9 mouse cellular contexts compared by ENCODE assay signal in genomic region chr8:124265798-124266197, GRCm38 (mm10). TPM values are rescaled to one million over a fixed set of nuclear protein-coding genes. Genes with fewer than 3 reads are reported as not detected.
DNase-seq lines count a peak whose midpoint lies in the region; TF ChIP-seq lines count a peak whose summit lies in the region.
"Had no signal": no experiment of that assay in that cellular context is flagged by ENCODE, and none has a peak within 500 bp of the region (broad histone marks: within the 10 kb centered on the region; RNA-seq: fewer than 3 reads in every experiment).

No protein-coding gene starts in this region.

- no peak for TF ChIP-seq POLR2A in cerebellum, adult 2 months (IDR thresholded peaks at IDR 0.05; ENCODE audit: borderline replicate concordance, insufficient read depth, low read length)

- H3K4me3 ChIP-seq in cerebellum, adult 2 months (replicated peaks; ENCODE audit: insufficient read depth, low read depth, low read length) = no peak overlapping the region
- H3K4me3 ChIP-seq: embryonic facial prominence, embryonic 13.5 days had no signal

- DNase-seq in adrenal gland, adult 2 months = peak; percentile 59
- DNase-seq in adrenal gland, adult 18-20 months (ENCODE audit: low spot score in 2 of 2) = no peak
- DNase-seq in 3134 (ENCODE audit: extremely low read depth, insufficient read length, low spot score) (peak; percentile 78), liver (peak; percentile 61)
- peak; percentile 98 for DNase-seq in heart, adult 11 months
- no peak for DNase-seq in cerebellum, adult 2 months
- no peak for DNase-seq in spleen, postnatal 4 days (ENCODE audit: low spot score in 2 of 2)
- no peak for DNase-seq in ovary, adult 18-20 months (ENCODE audit: low spot score)

- 66% methylated on average over 8 of the region's 8 CpGs for WGBS in cerebellum, adult 2 months

- no peaks in the 10 kb centered on the region for H3K27me3 ChIP-seq in cerebellum, adult 2 months (ENCODE audit: control insufficient read depth, insufficient read depth, low read length)
- H3K27me3 ChIP-seq: embryonic facial prominence, embryonic 13.5 days had no signal

- TF ChIP-seq CTCF in cerebellum, adult 2 months (IDR thresholded peaks at IDR 0.05; ENCODE audit: borderline replicate concordance, insufficient read depth, low read depth, low read length) = no peak

- no peak overlapping the region for H3K27ac ChIP-seq in cerebellum, adult 2 months (ENCODE audit: insufficient read depth, low read length)
- H3K27ac ChIP-seq: embryonic facial prominence, embryonic 13.5 days had no signal

- peaks cover 46% of the 10 kb centered on the region for H3K4me1 ChIP-seq in cerebellum, adult 2 months (ENCODE audit: control insufficient read depth, insufficient read depth, low read length)

RNA-seq across cellular contexts. Expression of gene Galnt2, which starts 34.6 kb away (rescaled TPM):
- 10 to 100 TPM; 46.9 to 64.0 TPM for total RNA-seq in adrenal gland, adult 2 months (2021)
- polyA plus RNA-seq in adrenal gland, adult 2 months (2012; rRNA removed) = 11.1 and 11.4 TPM in 2 replicates
- total RNA-seq in adrenal gland, adult 18-20 months (2021) = 10 to 100 TPM; 54.3 to 63.6 TPM
- 22.6 and 23.8 TPM in 2 replicates for polyA plus RNA-seq in cerebellum, adult 2 months (2012; rRNA removed)

Comparison
In these comparisons a context has a peak if more than half of its experiments do, and no peak if none do; other contexts are left out.
1. DNase-seq: peak in adrenal gland, adult 2 months (single experiment), 3134 (single experiment), heart, adult 11 months (single experiment) and liver (single experiment); none in adrenal gland, adult 18-20 months (0 of 2), cerebellum, adult 2 months (0 of 2), spleen, postnatal 4 days (0 of 2) and ovary, adult 18-20 months (single experiment).